Mouse (Mus musculus): ENCODE results near the gene Asb18.

The Asb18 gene

GRCm38 (mm10) chr1:89901381-89901780 is 113.1 kb downstream of the Asb18 start:
- DNase-seq (ENCODE audit: low read depth, low spot score), result no peak
